Mouse (Mus musculus) forebrain, embryonic 11.5 days (tissue): ENCODE data around the gene Apc2. TPM values are rescaled to one million over a fixed set of nuclear protein-coding genes. Genes with fewer than 3 reads are reported as not detected.

Source experiments
- ATAC-seq: fragments of 200-750 bp; cut with Nextera tagmentation; replicated peaks from 2 replicates; pipeline ENCODE4 v1.8.0; 2017; ENCODE audit warnings: moderate TSS enrichment; ENCODE audit not compliant: low FRiP score
- DNase-seq: peaks from one replicate; pipeline ENCODE4 v3.0.0-alpha.2; 2017; ENCODE audit warnings: low spot score
- H3K27ac ChIP-seq: fragments of 300-500 bp; sonication (generic); 2 replicates; pipeline ENCODE4 v1.5.1; 2014; ENCODE audit warnings: low read depth, low read length
- H3K27me3 ChIP-seq: fragments of 300-500 bp; sonication (generic); 2 replicates; pipeline ENCODE4 v1.6.1; 2014; ENCODE audit warnings: mild to moderate bottlenecking, low read length, mixed read lengths; ENCODE audit not compliant: control insufficient read depth, insufficient read depth
- H3K36me3 ChIP-seq: fragments of 300-500 bp; sonication (generic); 2 replicates; pipeline ENCODE4 v1.6.1; 2014; ENCODE audit warnings: mild to moderate bottlenecking, low read length, moderate library complexity, mixed read lengths; ENCODE audit not compliant: control insufficient read depth, insufficient read depth
- H3K4me1 ChIP-seq: fragments of 300-500 bp; sonication (generic); replicated peaks from 2 replicates; pipeline ENCODE4 v1.6.1; 2014; ENCODE audit warnings: low read length, mixed read lengths; ENCODE audit not compliant: control insufficient read depth, insufficient read depth
- H3K4me2 ChIP-seq: fragments of 300-500 bp; sonication (generic); 2 replicates; pipeline ENCODE4 v1.6.1; 2014; ENCODE audit warnings: low read depth, mild to moderate bottlenecking, low read length, moderate library complexity, mixed read lengths; ENCODE audit not compliant: severe bottlenecking
- H3K4me3 ChIP-seq: fragments of 300-500 bp; sonication (generic); 2 replicates; pipeline ENCODE4 v1.5.1; 2014; ENCODE audit warnings: low read depth, low read length
- H3K9ac ChIP-seq: fragments of 300-500 bp; sonication (generic); 2 replicates; pipeline ENCODE4 v1.6.1; 2014; ENCODE audit warnings: low read length
- H3K9me3 ChIP-seq: fragments of 300-500 bp; sonication (generic); 2 replicates; pipeline ENCODE4 v1.6.1; 2016; ENCODE audit warnings: low read length, mixed read lengths; ENCODE audit not compliant: control insufficient read depth
- WGBS: fragments of 180-500 bp; shearing (Covaris S2); extraction: QIAGEN DNeasy Blood & Tissue Kit; methylation state at CpG from one replicate; pipeline ENCODE4 v1.1.7; 2014; 5-methylcytosine and 5-hydroxymethylcytosine counted together
- polyA plus RNA-seq: library from polyadenylated mRNA; unstranded; fragments of >200 nt; fragmentation: Nextera tagmentation; extraction: Ambion mirVana; gene quantifications from 2 replicates; pipeline ENCODE4 v1.2.1, GENCODE M21; 2014

The Apc2 gene
- polyA plus RNA-seq, 1 experiment from 2014 or later = 77.7 TPM

DNA sequence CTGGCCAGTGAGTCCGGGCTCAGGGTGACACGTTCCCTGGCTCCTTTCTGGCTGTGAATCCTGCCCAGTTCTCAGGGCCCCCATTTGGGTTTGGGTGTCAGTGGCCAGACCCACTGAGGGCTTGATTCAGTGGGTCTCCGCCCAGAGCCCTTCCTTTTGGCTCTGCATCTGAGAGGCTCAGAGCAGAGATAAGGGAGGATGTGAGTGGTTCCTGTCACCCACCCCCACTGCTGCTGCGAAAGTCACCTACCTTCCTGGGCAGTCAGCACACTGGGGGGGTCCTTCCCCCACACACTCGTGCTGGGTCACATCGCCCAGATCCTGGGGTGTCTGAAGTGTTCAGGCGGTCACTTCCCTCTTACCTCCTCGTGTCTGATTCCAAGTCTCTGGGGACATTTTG lies 57.0 kb downstream of the Apc2 start:
- H3K4me3 ChIP-seq = no peak overlapping the region
- peaks cover under 1% of the 10 kb centered on the region; the same call in 1 of the 2 replicates for H3K4me1 ChIP-seq
- DNase-seq (no peak), ATAC-seq (no peak)
- H3K9ac ChIP-seq = no peak overlapping the region
- no peak overlapping the region for H3K27ac ChIP-seq
- no peaks in the 10 kb centered on the region for H3K36me3 ChIP-seq
- H3K27me3 ChIP-seq = peaks cover 77% of the 10 kb centered on the region
- no peak overlapping the region for H3K4me2 ChIP-seq
- no peaks in the 10 kb centered on the region for H3K9me3 ChIP-seq
- WGBS = 67% methylated on average over 8 of the region's 8 CpGs

DNA sequence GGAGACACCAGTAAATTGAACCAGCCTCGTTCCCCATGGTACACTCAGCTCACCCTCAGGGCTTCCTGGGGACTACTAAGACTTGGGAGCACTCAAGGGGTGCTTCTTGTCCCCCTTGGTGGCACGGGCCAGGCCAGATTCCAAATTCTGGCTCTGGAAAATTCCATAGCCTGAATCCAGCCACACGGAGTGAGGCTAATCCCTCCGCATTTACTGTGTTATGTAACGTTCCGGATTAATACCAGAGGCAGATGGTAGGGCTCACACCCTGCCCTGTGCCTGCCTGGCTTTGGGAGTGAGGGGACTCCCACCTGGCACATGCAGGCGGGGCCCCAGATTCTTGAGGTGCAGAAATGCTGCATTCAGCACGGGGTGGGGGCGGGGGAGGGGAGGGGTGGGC lies 59.7 kb downstream of the Apc2 start:
- Histone ChIP-seq H3K4me1 (peaks cover 2% of the 10 kb centered on the region; the same call in 1 of the 2 replicates), H3K36me3 (no peaks in the 10 kb centered on the region), H3K4me3 (no peak overlapping the region), H3K27me3 (peaks cover 61% of the 10 kb centered on the region), H3K4me2 (no peak overlapping the region), H3K27ac (no peak overlapping the region), H3K9me3 (no peaks in the 10 kb centered on the region), H3K9ac (no peak overlapping the region)
- 6% methylated on average over 9 of the region's 9 CpGs for WGBS
- no peak for ATAC-seq
- DNase-seq = no peak

DNA sequence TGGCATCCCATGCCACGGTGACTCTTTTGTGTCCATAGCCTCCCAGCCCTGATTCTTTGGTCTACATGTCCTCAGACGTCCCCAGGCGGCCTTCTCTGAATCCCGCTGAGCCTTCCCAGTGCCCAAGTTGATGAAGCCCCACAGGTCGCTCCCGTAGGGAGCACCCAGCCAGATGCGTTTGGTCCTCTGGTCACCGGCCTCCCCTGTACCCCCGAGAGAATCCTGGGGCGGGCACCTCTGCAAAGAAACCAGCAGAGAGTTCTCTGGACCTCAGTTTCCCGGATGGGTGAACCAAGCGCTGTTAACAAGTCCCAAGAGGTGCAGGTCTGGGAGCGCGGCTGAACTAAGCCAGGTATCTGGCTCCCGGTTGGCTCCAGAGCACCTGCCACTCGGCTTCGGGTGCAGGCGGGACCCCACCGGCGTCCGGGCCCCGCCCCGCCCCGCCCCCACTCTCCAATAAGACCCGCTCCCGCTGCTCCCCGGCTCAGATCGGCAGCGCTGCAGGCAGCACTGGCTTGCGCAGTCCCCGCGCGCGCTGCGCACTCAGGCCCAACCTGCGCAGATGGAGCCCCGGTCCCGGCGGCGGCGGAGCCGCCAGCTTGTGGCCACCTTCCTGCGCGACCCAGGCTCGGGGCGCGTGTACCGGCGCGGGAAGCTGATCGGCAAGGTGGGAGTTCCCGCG lies 60.4 kb downstream of the Apc2 start, which contains the start of gene Plk5:
Gene Plk5 (plus strand): TSS at position 459 of the 682 bp plus-strand sequence.
- DNase-seq (no peak), ATAC-seq (no peak)
- H3K27ac ChIP-seq = no peak within 1 kb of the TSS
- under 1% methylated on average over 51 of the region's 53 CpGs for WGBS
- peaks cover 56% of the 10 kb centered on the region for H3K27me3 ChIP-seq
- H3K4me1 ChIP-seq = peaks cover 2% of the 10 kb centered on the region; the same call in 1 of the 2 replicates
- peak within 1 kb of the TSS; percentile 39 for H3K4me2 ChIP-seq
- H3K9ac ChIP-seq = no peak within 1 kb of the TSS
- H3K4me3 ChIP-seq = peak within 1 kb of the TSS; percentile 19
- H3K9me3 ChIP-seq = no peaks in the 10 kb centered on the region
- H3K36me3 ChIP-seq = no peaks in the 10 kb centered on the region

DNA sequence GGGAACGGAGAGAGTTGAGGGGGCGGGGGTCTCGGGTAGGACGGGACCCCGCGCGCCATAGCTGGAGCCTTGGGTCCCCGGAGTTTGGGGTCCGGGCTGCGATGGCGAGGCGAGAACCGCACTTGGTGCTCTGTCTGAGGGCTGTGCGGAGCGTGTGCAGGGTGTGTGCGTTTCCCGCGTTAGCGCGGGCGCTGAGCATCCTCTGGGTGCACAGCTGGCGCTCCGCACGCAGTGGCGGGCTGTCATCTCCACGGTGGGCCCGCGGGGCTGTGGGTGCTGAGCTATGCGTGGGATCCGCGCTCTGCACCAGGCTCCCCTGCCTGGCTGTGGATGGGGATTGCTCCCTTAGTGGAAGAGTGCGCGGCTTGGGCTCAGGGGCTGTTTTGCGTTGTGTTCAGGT lies 61.0 kb downstream of the Apc2 start:
- H3K4me2 ChIP-seq = peak overlapping the region; percentile 39
- peaks cover 2% of the 10 kb centered on the region; the same call in 1 of the 2 replicates for H3K4me1 ChIP-seq
- no peak overlapping the region for H3K27ac ChIP-seq
- H3K9me3 ChIP-seq = no peaks in the 10 kb centered on the region
- ATAC-seq (no peak), DNase-seq (no peak)
- no peaks in the 10 kb centered on the region for H3K36me3 ChIP-seq
- peak overlapping the region; percentile 19 for H3K4me3 ChIP-seq
- peaks cover 54% of the 10 kb centered on the region for H3K27me3 ChIP-seq
- no peak overlapping the region for H3K9ac ChIP-seq
- 1% methylated on average over 33 of the region's 34 CpGs for WGBS

DNA sequence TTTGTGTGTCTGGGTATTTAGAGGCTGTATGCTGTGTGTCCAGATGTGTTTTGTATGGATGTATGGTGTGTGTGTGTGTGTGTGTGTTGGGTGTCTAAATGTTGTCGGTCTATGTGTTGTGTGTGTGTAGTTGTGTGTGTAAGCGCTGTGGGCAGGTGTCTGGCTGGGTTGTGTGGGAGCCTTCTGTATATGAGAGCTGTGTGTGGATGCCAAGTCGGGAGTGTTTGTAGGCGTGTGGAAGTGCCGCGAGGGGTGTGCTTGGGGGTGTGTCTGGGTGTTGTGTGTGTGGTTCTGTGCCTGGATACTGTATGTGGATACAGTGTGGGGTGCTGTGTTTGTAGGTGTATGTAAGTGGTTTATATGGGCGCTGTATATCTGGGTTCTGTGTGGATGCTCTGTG lies 61.6 kb downstream of the Apc2 start:
- Histone ChIP-seq H3K9ac (no peak overlapping the region), H3K4me2 (no peak overlapping the region), H3K9me3 (no peaks in the 10 kb centered on the region), H3K27me3 (peaks cover 54% of the 10 kb centered on the region), H3K27ac (no peak overlapping the region), H3K4me1 (peaks cover 2% of the 10 kb centered on the region; the same call in 1 of the 2 replicates), H3K36me3 (no peaks in the 10 kb centered on the region), H3K4me3 (no peak overlapping the region)
- 33% methylated on average over 7 of the region's 7 CpGs for WGBS
- ATAC-seq (no peak), DNase-seq (no peak)

DNA sequence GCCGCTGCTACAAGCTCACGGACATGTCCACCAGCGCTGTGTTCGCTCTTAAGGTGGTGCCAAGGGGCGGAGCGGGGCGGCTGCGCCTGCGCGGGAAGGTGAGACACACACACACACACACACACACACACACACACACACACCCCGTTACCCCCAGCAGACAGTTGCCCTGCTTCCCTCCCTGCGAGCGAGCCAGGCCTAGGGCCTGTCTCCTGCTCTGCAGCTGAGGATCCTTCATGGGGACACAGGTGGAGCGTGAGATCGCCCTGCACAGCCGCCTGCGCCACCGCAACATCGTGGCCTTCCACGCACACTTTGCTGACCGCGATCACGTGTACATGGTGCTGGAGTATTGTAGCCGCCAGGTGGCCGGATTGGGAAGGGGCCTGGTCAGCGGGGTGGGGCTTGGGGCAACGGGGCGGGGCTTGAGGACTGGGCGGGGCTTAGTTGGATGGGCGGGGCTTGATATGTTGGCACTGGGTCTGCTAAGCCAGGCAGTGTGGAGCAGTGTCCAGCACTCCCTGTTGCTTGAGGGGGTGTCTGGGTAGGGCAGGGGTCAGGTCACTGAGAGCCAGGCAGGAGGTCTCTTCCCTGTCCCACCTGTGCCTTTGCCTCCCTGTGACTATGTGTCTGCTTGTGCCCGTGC lies 62.3 kb downstream of the Apc2 start:
- Histone ChIP-seq H3K27ac (no peak overlapping the region), H3K4me3 (no peak overlapping the region), H3K9me3 (no peaks in the 10 kb centered on the region), H3K4me2 (0 out of 2 replicates have a peak overlapping the region, but pooled peaks have one; percentile 26), H3K36me3 (no peaks in the 10 kb centered on the region), H3K4me1 (peaks cover 2% of the 10 kb centered on the region; the same call in 1 of the 2 replicates), H3K9ac (no peak overlapping the region), H3K27me3 (peaks cover 51% of the 10 kb centered on the region)
- 5% methylated on average over 31 of the region's 31 CpGs for WGBS
- ATAC-seq (peak; percentile 44), DNase-seq (no peak)

DNA sequence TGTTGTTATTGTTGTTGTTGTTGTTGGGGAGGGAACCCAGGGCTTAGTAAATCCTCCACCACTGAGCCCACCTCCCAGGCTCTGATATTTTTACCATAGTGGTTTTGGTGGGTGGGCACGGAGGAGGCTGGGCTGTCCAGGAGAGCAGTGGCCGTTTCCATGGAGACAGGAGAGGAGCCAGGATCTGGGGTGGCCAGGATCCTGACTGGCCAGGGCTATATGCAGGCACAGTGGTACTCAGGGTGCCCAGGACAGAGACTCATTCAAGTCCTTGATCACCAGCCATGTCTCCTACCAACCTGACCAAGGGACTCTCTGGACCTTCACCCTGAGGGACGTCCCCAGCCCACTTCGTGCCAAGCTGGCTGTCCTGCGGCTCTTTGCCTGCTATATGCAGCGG lies 68.0 kb downstream of the Apc2 start:
- Histone ChIP-seq H3K27ac (no peak overlapping the region), H3K4me2 (no peak overlapping the region), H3K36me3 (no peaks in the 10 kb centered on the region), H3K9me3 (no peaks in the 10 kb centered on the region), H3K27me3 (peaks cover 2% of the 10 kb centered on the region; the same call in 1 of the 2 replicates), H3K9ac (no peak overlapping the region), H3K4me3 (no peak overlapping the region), H3K4me1 (no peaks in the 10 kb centered on the region)
- 33% methylated on average over 6 of the region's 6 CpGs for WGBS
- no peak for DNase-seq
- no peak for ATAC-seq

DNA sequence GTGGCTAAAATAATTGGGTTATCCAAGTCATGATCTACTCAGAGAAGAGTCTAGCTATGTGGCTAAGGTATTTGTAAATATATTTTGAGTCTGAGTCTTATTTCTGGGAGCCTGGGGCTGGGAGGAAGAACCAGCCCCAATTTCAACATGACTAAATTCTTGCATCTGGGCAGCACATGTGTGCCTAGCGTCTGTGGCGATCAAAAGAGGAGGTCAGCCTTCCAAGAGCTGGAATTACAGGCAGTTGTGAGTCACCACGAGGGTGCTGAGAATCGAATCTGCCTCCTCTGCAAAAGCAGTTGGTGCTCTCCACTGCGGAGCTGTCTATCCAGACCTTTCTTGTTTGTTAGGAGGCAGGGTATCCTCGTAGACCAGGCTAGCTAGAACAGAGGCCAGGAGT lies 70.0 kb downstream of the Apc2 start:
- H3K4me3 ChIP-seq = no peak overlapping the region
- ATAC-seq (no peak), DNase-seq (no peak)
- 0 out of 2 replicates have a peak, but pooled peaks cover 2% of the 10 kb centered on the region for H3K27me3 ChIP-seq
- WGBS = 72% methylated on average over 6 of the region's 6 CpGs
- no peak overlapping the region for H3K27ac ChIP-seq
- H3K9ac ChIP-seq = no peak overlapping the region
- no peaks in the 10 kb centered on the region for H3K9me3 ChIP-seq
- H3K36me3 ChIP-seq = no peaks in the 10 kb centered on the region
- H3K4me1 ChIP-seq = no peaks in the 10 kb centered on the region
- no peak overlapping the region for H3K4me2 ChIP-seq
